Mouse (Mus musculus) cerebellum, adult 18-20 months (tissue): ENCODE data around the gene Flvcr2.

Experiments
- DNase-seq, 2 experiments: peaks; one replicate each; pipeline ENCODE4 v3.0.0; 2021

The Flvcr2 gene

GRCm38 (mm10) chr12:85800031-85800430 is 53.7 kb downstream of the Flvcr2 start:
- no peak for DNase-seq

- DNase-seq, result no peak
These were observed 63.4 kb downstream of the Flvcr2 start for GRCm38 (mm10) chr12:85809726-85810125.

GRCm38 (mm10) chr12:85810959-85811358 is 64.6 kb downstream of the Flvcr2 start:
- no peak for DNase-seq

- DNase-seq, result no peak
These were observed 65.3 kb downstream of the Flvcr2 start for GRCm38 (mm10) chr12:85811676-85812075.

- DNase-seq, result no peak
These were observed 67.3 kb downstream of the Flvcr2 start for GRCm38 (mm10) chr12:85813599-85813998.

- no peak for DNase-seq
These were observed 75.7 kb downstream of the Flvcr2 start for GRCm38 (mm10) chr12:85822051-85822450.

GRCm38 (mm10) chr12:85824438-85825264 is 78.3 kb downstream of the Flvcr2 start, which contains the start of the genes Erg28 and Ttll5:
Erg28 (minus strand) TSS chr12:85824550.
Ttll5 (plus strand) TSS chr12:85824659.
- DNase-seq, result peak; percentile 93 to 98

- DNase-seq, result no peak
These were observed 79.0 kb downstream of the Flvcr2 start for GRCm38 (mm10) chr12:85825361-85825760.

GRCm38 (mm10) chr12:85825822-85826221 is 79.5 kb downstream of the Flvcr2 start:
- no peak for DNase-seq

- no peak for DNase-seq
These were observed 82.5 kb downstream of the Flvcr2 start for GRCm38 (mm10) chr12:85828856-85829255.

- no peak for DNase-seq
These were observed 83.5 kb downstream of the Flvcr2 start for GRCm38 (mm10) chr12:85829866-85830265.

GRCm38 (mm10) chr12:85830691-85831090 is 84.4 kb downstream of the Flvcr2 start:
- DNase-seq, result peak; percentile 39 to 55

GRCm38 (mm10) chr12:85834543-85834942 is 88.2 kb downstream of the Flvcr2 start:
- no peak for DNase-seq

- DNase-seq, result no peak
These were observed 91.4 kb downstream of the Flvcr2 start for GRCm38 (mm10) chr12:85837765-85838164.

GRCm38 (mm10) chr12:85839371-85840000 is 93.1 kb downstream of the Flvcr2 start:
- no peak for DNase-seq

- DNase-seq, result peak; percentile 29 to 31
These were observed 102.0 kb downstream of the Flvcr2 start for GRCm38 (mm10) chr12:85848164-85848958.

GRCm38 (mm10) chr12:85850661-85851060 is 104.3 kb downstream of the Flvcr2 start:
- DNase-seq, result no peak

- DNase-seq, result no peak
These were observed 107.5 kb downstream of the Flvcr2 start for GRCm38 (mm10) chr12:85853836-85854235.

- DNase-seq, result no peak
These were observed 107.9 kb downstream of the Flvcr2 start for GRCm38 (mm10) chr12:85854271-85854670.

GRCm38 (mm10) chr12:85857300-85857699 is 111.0 kb downstream of the Flvcr2 start:
- no peak for DNase-seq

- DNase-seq, result no peak
These were observed 112.8 kb downstream of the Flvcr2 start for GRCm38 (mm10) chr12:85859111-85859510.

- DNase-seq, result peak; percentile 36 to 47
These were observed 113.3 kb downstream of the Flvcr2 start for GRCm38 (mm10) chr12:85859511-85860189.

GRCm38 (mm10) chr12:85862514-85862913 is 116.2 kb downstream of the Flvcr2 start:
- DNase-seq, result peak; percentile 35 to 48
